Mouse (Mus musculus): ENCODE data around the gene Eif5.
"Not testable (repeated sequence)": the region's sequence is repeated elsewhere in the genome, so short reads cannot be mapped to it uniquely, and the experiment has no call there.

- TF ChIP-seq CTCF, EP300 (IDR thresholded peaks at IDR 0.05; ENCODE audit: low read depth): not testable (repeated sequence)
These were observed 29.4 kb upstream of the Eif5 start for GRCm38 (mm10) chr12:111508438-111508837.
